Mouse (Mus musculus): ENCODE data around the gene 1700013H16Rik. TPM values are rescaled to one million over a fixed set of nuclear protein-coding genes. Genes with fewer than 3 reads are reported as not detected.
"Not testable (repeated sequence)": the region's sequence is repeated elsewhere in the genome, so short reads cannot be mapped to it uniquely, and the experiment has no call there.

The 1700013H16Rik gene
- not detected for total RNA-seq (2021)
- long read RNA-seq, experiment 1: 0 reads
- long read RNA-seq, experiment 2: 0 reads

GRCm38 (mm10) chrX:53757736-53758135 lies at the start of gene 1700013H16Rik:
Gene 1700013H16Rik, minus strand, starts transcription at chrX:53757831.
- no peak for DNase-seq

GRCm38 (mm10) chrX:53799074-53799473 lies 41.4 kb upstream of the 1700013H16Rik start:
- DNase-seq: no peak

GRCm38 (mm10) chrX:53797519-53797918 lies 39.9 kb upstream of the 1700013H16Rik start, which contains the start of gene Xlr:
Gene Xlr, minus strand, starts transcription at chrX:53797706.
- not testable (repeated sequence) for DNase-seq

- DNase-seq: no peak
Observed at GRCm38 (mm10) chrX:53776276-53776675, 18.6 kb upstream of the 1700013H16Rik start, which contains the start of gene Zfp36l3. Gene Zfp36l3, minus strand, starts transcription at chrX:53776394.

DNA sequence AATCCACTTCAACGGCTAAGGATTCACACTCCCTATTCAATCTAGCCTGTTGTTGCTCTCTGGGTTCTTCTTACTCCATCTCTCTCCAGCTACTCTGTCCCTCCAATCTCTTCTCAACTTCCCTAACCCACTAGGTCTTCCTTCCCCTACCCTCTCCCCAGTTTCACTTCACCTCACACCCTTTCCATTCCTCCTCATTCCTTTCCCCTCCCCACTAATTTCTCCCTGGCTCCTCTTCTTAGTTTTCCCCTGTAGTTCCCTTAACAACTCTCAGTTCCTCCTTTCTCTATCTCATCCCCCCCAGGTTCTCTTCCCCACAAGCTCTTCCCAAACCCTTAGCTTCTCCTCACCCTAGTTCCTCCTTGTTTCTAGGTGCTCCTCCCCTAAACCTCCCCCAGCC lies 4.8 kb downstream of the 1700013H16Rik start:
- no peak for DNase-seq

DNA sequence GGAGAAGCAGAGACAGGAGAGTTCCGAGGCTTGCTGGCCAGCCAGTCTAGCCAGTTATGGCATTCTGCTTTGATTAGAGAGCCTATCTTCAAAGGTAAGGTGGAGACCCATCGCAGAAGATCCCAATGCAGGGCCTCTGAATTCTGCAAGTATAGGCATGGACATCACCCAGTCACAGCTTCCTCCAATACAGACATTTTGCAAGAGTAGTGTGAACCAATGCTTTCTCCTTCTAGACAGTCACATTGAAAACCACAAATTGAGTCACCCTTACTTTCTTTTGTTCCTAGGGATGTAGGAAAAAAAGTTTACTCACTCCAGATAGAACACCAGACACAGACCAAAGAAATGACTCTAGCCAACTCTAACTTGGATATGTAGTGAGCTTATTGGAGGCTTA lies 28.7 kb downstream of the 1700013H16Rik start:
- no peak for DNase-seq

GRCm38 (mm10) chrX:53724596-53724995 lies 33.0 kb downstream of the 1700013H16Rik start, which contains the start of gene 4930502E18Rik:
Gene 4930502E18Rik, plus strand, starts transcription at chrX:53724826.
- no peak for DNase-seq

GRCm38 (mm10) chrX:53716323-53717182 lies 41.1 kb downstream of the 1700013H16Rik start:
- peak; percentile 34 for DNase-seq

DNA sequence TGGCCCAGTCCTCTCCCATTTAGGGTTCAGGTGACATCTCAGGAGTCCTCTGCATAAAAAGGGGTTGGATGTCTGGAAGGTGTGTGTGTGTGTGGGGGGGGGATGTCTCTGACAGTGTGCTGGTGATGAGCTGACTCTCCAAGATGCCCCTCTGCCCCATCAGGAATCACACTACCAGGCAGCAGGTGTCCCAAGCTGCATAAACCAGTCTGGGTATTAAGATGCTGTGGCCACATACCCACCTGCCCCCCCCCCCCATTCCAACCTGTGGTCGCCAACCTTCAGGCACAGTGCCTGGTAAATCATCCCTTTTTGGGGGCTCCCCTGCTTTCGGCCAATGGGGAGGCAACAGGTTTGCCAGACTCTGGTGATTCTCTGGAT lies 41.7 kb downstream of the 1700013H16Rik start:
- DNase-seq: no peak

DNA sequence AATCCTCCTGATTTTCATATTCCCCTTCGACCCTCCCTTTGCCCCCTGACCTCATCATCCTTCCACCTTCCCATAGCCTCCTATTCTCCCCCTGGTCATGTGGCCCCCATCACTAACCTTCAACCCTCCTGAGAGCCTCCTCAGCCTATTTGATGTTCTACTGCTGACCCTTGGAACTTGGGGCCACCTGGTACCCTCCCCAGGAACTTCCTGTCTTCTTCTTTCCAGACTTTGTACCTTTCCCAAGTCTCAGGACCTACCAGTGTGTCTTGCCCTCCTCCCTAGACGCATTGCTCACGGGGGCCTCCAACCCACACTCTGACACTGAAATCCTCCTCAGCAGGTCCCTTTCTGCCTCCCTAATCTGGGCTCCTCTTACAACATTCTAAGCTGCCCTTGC lies 55.0 kb downstream of the 1700013H16Rik start:
- DNase-seq: no peak

DNA sequence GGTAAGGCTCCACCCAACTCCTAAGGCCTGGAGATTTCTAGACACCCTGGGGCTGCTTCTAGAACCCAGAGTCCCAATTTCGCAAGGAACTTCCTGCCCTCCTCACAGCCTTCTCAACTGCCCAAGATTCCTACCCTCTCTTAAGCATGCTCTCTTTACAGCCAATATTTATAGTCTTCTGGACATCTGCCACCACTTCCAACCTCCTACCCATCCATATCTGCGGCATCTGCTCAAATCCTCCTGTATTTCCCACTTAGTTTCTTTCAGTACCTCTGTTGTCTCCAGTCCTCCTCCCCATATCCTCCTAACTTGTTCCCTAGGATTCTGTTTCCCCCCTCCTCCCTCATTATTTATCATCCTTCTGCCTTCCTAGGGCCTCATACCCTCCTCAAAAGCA lies 58.4 kb downstream of the 1700013H16Rik start:
- no peak for DNase-seq

GRCm38 (mm10) chrX:53694008-53694777 lies 63.4 kb downstream of the 1700013H16Rik start:
- no peak for DNase-seq

DNA sequence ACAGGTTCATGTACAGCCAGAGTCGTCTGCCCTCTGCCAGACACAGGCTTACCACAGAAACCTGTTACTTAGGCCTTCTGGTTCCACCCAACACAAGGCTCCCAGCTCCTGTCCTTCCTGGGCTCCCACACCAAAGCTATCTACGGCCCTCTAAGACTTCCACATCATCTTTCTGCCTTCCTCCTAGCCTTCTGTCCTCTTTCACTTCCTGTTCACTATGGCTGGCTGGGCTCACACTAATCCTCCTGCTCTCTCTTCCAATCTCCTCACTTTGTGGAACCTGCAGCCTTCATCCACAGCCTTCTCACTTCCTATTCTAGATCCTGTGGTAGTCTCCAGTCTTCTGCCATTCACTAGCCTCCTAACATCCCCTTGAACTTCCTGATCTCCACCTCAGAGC lies 64.5 kb downstream of the 1700013H16Rik start:
- DNase-seq: no peak

Other genes starting within 250 kb of the 1700013H16Rik start
- gene Rtl8c, start 149.8 kb downstream of the 1700013H16Rik start, total RNA-seq (2021): 10 to 100 TPM; 15.1 to 16.7 TPM
- not detected for gene Gm14597, start 148.9 kb downstream of the 1700013H16Rik start, total RNA-seq (2021)
- 100 to 1,000 TPM; 106 to 114 TPM for gene Rtl8a, start 114.1 kb downstream of the 1700013H16Rik start, total RNA-seq (2021)
- 10 to 100 TPM; 87.2 to 94.8 TPM for gene Rtl8b, start 87.4 kb downstream of the 1700013H16Rik start, total RNA-seq (2021)
- not detected for gene 4930502E18Rik, start 33.0 kb downstream of the 1700013H16Rik start, total RNA-seq (2021)
- not detected for gene Zfp36l3, start 18.6 kb upstream of the 1700013H16Rik start, total RNA-seq (2021)
- 1 to 10 TPM in 1 of 2 experiments, under 1 TPM in 1; 0.75 to 1.1 TPM for gene Xlr, start 39.9 kb upstream of the 1700013H16Rik start, total RNA-seq (2021)